Mouse (Mus musculus) intestine, postnatal 0 days (tissue): ENCODE data around the gene Megf8. TPM values are rescaled to one million over a fixed set of nuclear protein-coding genes. Genes with fewer than 3 reads are reported as not detected.
A peak's percentile ranks its signal among the peaks of the same experiment; 100 is the strongest.

ENCODE experiments used
- ATAC-seq: fragments of 200-750 bp; cut with Nextera tagmentation; 2 replicates; pipeline ENCODE4 v1.8.0; 2017; ENCODE audit warnings: mild to moderate bottlenecking, moderate TSS enrichment, moderate library complexity
- H3K27ac ChIP-seq: fragments of 300-500 bp; sonication (generic); 2 replicates; pipeline ENCODE4 v1.5.1; 2014; ENCODE audit warnings: mild to moderate bottlenecking, low read depth, low read length, moderate library complexity
- H3K27me3 ChIP-seq: fragments of 300-500 bp; sonication (generic); replicated peaks from 2 replicates; pipeline ENCODE4 v1.6.1; 2014; ENCODE audit warnings: low read length, mixed read lengths; ENCODE audit not compliant: control insufficient read depth, insufficient read depth
- H3K36me3 ChIP-seq: fragments of 300-500 bp; sonication (generic); 2 replicates; pipeline ENCODE4 v1.6.1; 2014; ENCODE audit warnings: mild to moderate bottlenecking, moderate library complexity; ENCODE audit not compliant: control insufficient read depth, insufficient read depth
- H3K4me1 ChIP-seq: fragments of 300-500 bp; sonication (generic); replicated peaks from 2 replicates; pipeline ENCODE4 v1.6.1; 2014; ENCODE audit warnings: antibody characterized with exemption, low read length, mixed read lengths; ENCODE audit not compliant: control insufficient read depth, insufficient read depth
- H3K4me2 ChIP-seq: fragments of 300-500 bp; sonication (generic); replicated peaks from 2 replicates; pipeline ENCODE4 v1.6.1; 2014; ENCODE audit warnings: low read depth, mild to moderate bottlenecking, moderate library complexity
- H3K4me3 ChIP-seq: fragments of 300-500 bp; sonication (generic); 2 replicates; pipeline ENCODE4 v1.5.1; 2014; ENCODE audit warnings: low read depth, low read length
- H3K9ac ChIP-seq: fragments of 300-500 bp; sonication (generic); 2 replicates; pipeline ENCODE4 v1.6.1; 2014; ENCODE audit warnings: mild to moderate bottlenecking, low read depth, low read length
- H3K9me3 ChIP-seq: fragments of 300-500 bp; sonication (generic); 2 replicates; pipeline ENCODE4 v1.6.1; 2016; ENCODE audit warnings: mixed run types; ENCODE audit not compliant: control insufficient read depth
- CTCF ChIP-seq: sonication (generic); IDR thresholded peaks from 2 replicates; pipeline ENCODE4 v1.5.1; 2016; ENCODE audit warnings: low read depth, mild to moderate bottlenecking, control low read depth, antibody characterized with exemption, moderate library complexity
- WGBS: fragments of 180-500 bp; shearing (Covaris S2); extraction: QIAGEN DNeasy Blood & Tissue Kit; methylation state at CpG from one replicate; pipeline ENCODE4 v1.1.7; 2014; 5-methylcytosine and 5-hydroxymethylcytosine counted together
- polyA plus RNA-seq: library from polyadenylated mRNA; unstranded; fragments of >200 nt; fragmentation: Nextera tagmentation; extraction: Ambion mirVana; gene quantifications from 2 replicates; pipeline ENCODE4 v1.2.1, GENCODE M21; 2015

The Megf8 gene
- polyA plus RNA-seq, 1 experiment from 2014 or later = 3.4 TPM

DNA sequence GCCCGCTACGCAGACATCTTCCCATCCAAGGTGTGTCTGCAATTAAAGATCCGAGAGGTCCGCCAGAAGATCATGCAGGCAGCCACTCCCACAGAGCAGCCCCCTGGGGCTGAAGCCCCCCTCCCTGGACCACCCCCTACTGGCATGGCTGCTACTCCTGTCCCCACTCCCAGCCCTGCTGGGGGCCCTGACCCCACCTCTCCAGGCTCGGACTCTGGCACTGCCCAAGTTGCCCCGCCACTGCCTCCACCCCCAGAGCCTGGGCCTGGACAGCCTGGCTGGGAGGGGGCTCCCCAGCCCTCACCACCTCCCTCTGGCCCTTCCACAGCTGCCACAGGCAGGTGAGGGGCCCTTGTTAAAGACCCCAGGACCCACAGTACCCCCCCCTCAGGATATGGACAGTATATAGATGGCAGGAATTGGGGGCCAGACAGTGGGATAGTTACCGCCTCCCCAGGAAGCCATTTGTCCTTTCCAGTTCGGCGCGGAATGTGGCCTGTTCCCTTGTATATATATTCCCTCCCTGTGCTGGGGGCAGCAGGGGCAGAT is 23.7 kb upstream of the Megf8 start:
- no peak overlapping the region for H3K9ac ChIP-seq
- H3K36me3 ChIP-seq = peaks cover 66% of the 10 kb centered on the region
- H3K27me3 ChIP-seq = no peaks in the 10 kb centered on the region
- WGBS = 87% methylated on average over 10 of the region's 10 CpGs
- H3K27ac ChIP-seq = peak overlapping the region; percentile 21; the same call in 1 of the 2 replicates
- H3K4me2 ChIP-seq = no peak overlapping the region
- H3K9me3 ChIP-seq = no peaks in the 10 kb centered on the region
- no peak for ATAC-seq
- H3K4me1 ChIP-seq = no peaks in the 10 kb centered on the region
- no peak for TF ChIP-seq CTCF
- H3K4me3 ChIP-seq = no peak overlapping the region

- ATAC-seq = no peak
- Histone ChIP-seq H3K4me3 (no peak overlapping the region), H3K9ac (no peak overlapping the region), H3K9me3 (no peaks in the 10 kb centered on the region), H3K27ac (no peak overlapping the region), H3K4me1 (no peaks in the 10 kb centered on the region), H3K4me2 (no peak overlapping the region), H3K27me3 (no peaks in the 10 kb centered on the region), H3K36me3 (peaks cover 54% of the 10 kb centered on the region)
- 91% methylated on average over 4 of the region's 4 CpGs for WGBS
- TF ChIP-seq CTCF = no peak
Observed at GRCm38 (mm10) chr7:25294495-25294894, 22.5 kb upstream of the Megf8 start.

GRCm38 (mm10) chr7:25294960-25295722 is 21.8 kb upstream of the Megf8 start:
- no peak for ATAC-seq
- TF ChIP-seq CTCF = no peak
- WGBS = 88% methylated on average over 12 of the region's 12 CpGs

GRCm38 (mm10) chr7:25296945-25297453 is 20.0 kb upstream of the Megf8 start:
- H3K9ac ChIP-seq = peak overlapping the region; percentile 68
- peak; percentile 30; the same call in 1 of the 2 replicates for ATAC-seq
- WGBS = under 1% methylated on average over 21 of the region's 21 CpGs
- H3K27ac ChIP-seq = peak overlapping the region; percentile 96
- H3K4me1 ChIP-seq = no peaks in the 10 kb centered on the region
- TF ChIP-seq CTCF = no peak
- H3K27me3 ChIP-seq = no peaks in the 10 kb centered on the region
- no peaks in the 10 kb centered on the region for H3K9me3 ChIP-seq
- peak overlapping the region; percentile 98 for H3K4me2 ChIP-seq
- peak overlapping the region; percentile 80 for H3K4me3 ChIP-seq
- peaks cover 30% of the 10 kb centered on the region for H3K36me3 ChIP-seq

More at GRCm38 (mm10) chr7:25294960-25295722, 21.8 kb upstream of the Megf8 start:
- Histone ChIP-seq H3K9ac (no peak overlapping the region), H3K36me3 (peaks cover 48% of the 10 kb centered on the region), H3K4me1 (no peaks in the 10 kb centered on the region), H3K4me2 (no peak overlapping the region), H3K27me3 (no peaks in the 10 kb centered on the region), H3K27ac (no peak overlapping the region), H3K4me3 (no peak overlapping the region), H3K9me3 (no peaks in the 10 kb centered on the region)

- peak; percentile 93 for ATAC-seq
- peak within 1 kb of the TSS; percentile 96 for H3K27ac ChIP-seq
Observed at GRCm38 (mm10) chr7:25297454-25298325, 19.3 kb upstream of the Megf8 start, which contains the start of gene Pafah1b3. Gene Pafah1b3, minus strand, starts transcription at chr7:25297986.

More at GRCm38 (mm10) chr7:25297454-25298325, 19.3 kb upstream of the Megf8 start, which contains the start of gene Pafah1b3:
- Histone ChIP-seq H3K4me1 (no peaks in the 10 kb centered on the region), H3K4me3 (peak within 1 kb of the TSS; percentile 80), H3K27me3 (no peaks in the 10 kb centered on the region), H3K4me2 (peak within 1 kb of the TSS; percentile 98), H3K36me3 (peaks cover 23% of the 10 kb centered on the region), H3K9me3 (no peaks in the 10 kb centered on the region), H3K9ac (peak within 1 kb of the TSS; percentile 68)
- peak; percentile 63 for TF ChIP-seq CTCF
- WGBS = under 1% methylated on average over 52 of the region's 52 CpGs
